Mouse (Mus musculus) bone marrow, adult 2 months (tissue): Measurements from ENCODE around the gene Cass4. TPM values are rescaled to one million over a fixed set of nuclear protein-coding genes. Genes with fewer than 3 reads are reported as not detected.
A peak's percentile ranks its signal among the peaks of the same experiment; 100 is the strongest.

Experiments
- H3K27ac ChIP-seq: fragments of 200-500 bp; 2 replicates; pipeline ENCODE4 v1.5.1; 2012; ENCODE audit warnings: low read depth, mild to moderate bottlenecking, control low read depth, inconsistent platforms, low read length; ENCODE audit not compliant: control insufficient read depth, poor library complexity, insufficient read depth
- H3K4me1 ChIP-seq: fragments of 200-500 bp; 2 replicates; pipeline ENCODE4 v1.6.1; 2011; ENCODE audit warnings: low read length; ENCODE audit not compliant: control insufficient read depth, insufficient read depth
- H3K4me3 ChIP-seq: fragments of 200-500 bp; replicated peaks from 2 replicates; pipeline ENCODE3; 2011; ENCODE audit warnings: mild to moderate bottlenecking, low read depth, low read length, control low read depth; ENCODE audit not compliant: control insufficient read depth
- CTCF ChIP-seq: fragments of 200-500 bp; IDR thresholded peaks from 2 replicates; pipeline ENCODE4 v1.5.1; 2011; ENCODE audit warnings: low read length, control low read depth; ENCODE audit not compliant: control insufficient read depth, insufficient read depth
- POLR2A ChIP-seq: fragments of 200-500 bp; IDR thresholded peaks from 2 replicates; pipeline ENCODE4 v1.6.1; 2011; ENCODE audit warnings: low read depth, mild to moderate bottlenecking, control low read depth, low read length, borderline replicate concordance; ENCODE audit not compliant: control insufficient read depth
- WGBS: fragments of 180-500 bp; shearing (Covaris S2); methylation state at CpG from one replicate; pipeline ENCODE4 v1.1.7; 2018; 5-methylcytosine and 5-hydroxymethylcytosine counted together
- polyA plus RNA-seq: library from polyadenylated mRNA; stranded (reverse); fragments of >200 nt; gene quantifications from 2 replicates; pipeline ENCODE4 v1.2.4, GENCODE M21; 2011; ENCODE audit warnings: low replicate concordance; ENCODE audit not compliant: missing spikeins, insufficient read depth, insufficient read length

The Cass4 gene
- 2.4 and 6.6 TPM in 2 replicates for polyA plus RNA-seq

- WGBS, result 10% methylated on average over 13 of the region's 13 CpGs
- peak within 1 kb of the TSS; percentile 62 for H3K4me3 ChIP-seq
- peaks cover 6% of the 10 kb centered on the region; the same call in 1 of the 2 replicates for H3K4me1 ChIP-seq
- H3K27ac ChIP-seq, result peak within 1 kb of the TSS; percentile 52
- TF ChIP-seq POLR2A, result no peak
- TF ChIP-seq CTCF, result no peak
Observed at GRCm38 (mm10) chr2:172393391-172394051, at the start of gene Cass4. Gene Cass4 (plus strand): TSS chr2:172393794.

GRCm38 (mm10) chr2:172344669-172345068, 48.9 kb upstream of the Cass4 start:
- H3K27ac ChIP-seq, result no peak overlapping the region
- TF ChIP-seq POLR2A, result no peak
- no peak for TF ChIP-seq CTCF
- H3K4me3 ChIP-seq, result no peak overlapping the region
- peaks cover 2% of the 10 kb centered on the region for H3K4me1 ChIP-seq
- 28% methylated on average over 5 of the region's 5 CpGs for WGBS

- Histone ChIP-seq H3K27ac (peak within 1 kb of the TSS; percentile 87), H3K4me1 (peaks cover 3% of the 10 kb centered on the region), H3K4me3 (peak within 1 kb of the TSS; percentile 83)
- WGBS, result 2% methylated on average over 35 of the region's 35 CpGs
- TF ChIP-seq CTCF (no peak), POLR2A (peak; percentile 87)
Observed at GRCm38 (mm10) chr2:172345258-172345738, 48.3 kb upstream of the Cass4 start, which contains the start of gene Fam210b. Gene Fam210b (plus strand): TSS chr2:172345565.

- TF ChIP-seq POLR2A (no peak), CTCF (no peak)
- peaks cover 3% of the 10 kb centered on the region for H3K4me1 ChIP-seq
- peak overlapping the region; percentile 87 for H3K27ac ChIP-seq
- H3K4me3 ChIP-seq, result peak overlapping the region; percentile 83
- 15% methylated on average over 31 of the region's 31 CpGs for WGBS
Observed at GRCm38 (mm10) chr2:172346034-172346929, 47.3 kb upstream of the Cass4 start.

GRCm38 (mm10) chr2:172346933-172347611, 46.5 kb upstream of the Cass4 start:
- 79% methylated on average over 8 of the region's 8 CpGs for WGBS
- TF ChIP-seq CTCF, result no peak
- TF ChIP-seq POLR2A, result no peak
- H3K4me1 ChIP-seq, result peaks cover 3% of the 10 kb centered on the region
- peak overlapping the region; percentile 87 for H3K27ac ChIP-seq
- H3K4me3 ChIP-seq, result peak overlapping the region; percentile 83

- H3K4me1 ChIP-seq, result peaks cover 3% of the 10 kb centered on the region
- TF ChIP-seq POLR2A, result no peak
- no peak for TF ChIP-seq CTCF
- H3K27ac ChIP-seq, result peak overlapping the region; percentile 87
- 62% methylated on average over 3 of the region's 3 CpGs for WGBS
- H3K4me3 ChIP-seq, result peak overlapping the region; percentile 56
Observed at GRCm38 (mm10) chr2:172348297-172348950, 45.2 kb upstream of the Cass4 start.

GRCm38 (mm10) chr2:172349776-172350175, 43.8 kb upstream of the Cass4 start:
- Histone ChIP-seq H3K27ac (no peak overlapping the region), H3K4me1 (peaks cover 3% of the 10 kb centered on the region), H3K4me3 (no peak overlapping the region)
- WGBS, result 84% methylated on average over 14 of the region's 14 CpGs
- TF ChIP-seq CTCF, result no peak
- no peak for TF ChIP-seq POLR2A
